Mouse (Mus musculus) left cerebral cortex, postnatal 4 days (tissue): ENCODE measurements around the gene Mgst3. TPM values are rescaled to one million over a fixed set of nuclear protein-coding genes. Genes with fewer than 3 reads are reported as not detected.

ENCODE experiments used
- DNase-seq: peaks from one replicate; pipeline ENCODE4 v3.0.0-alpha.2; 2022
- intact Hi-C: fragments of 180-260 bp; cut with DNase I; formaldehyde crosslinking; loops from one replicate; pipeline ENCODE4 v1.15.1; 2025
- total RNA-seq, 2 experiments: library from RNA; stranded (reverse); gene quantifications; 2 replicates each; pipeline ENCODE4 v1.2.3; 2021

Mgst3 gene
- total RNA-seq, 2 experiments from 2014 or later, result 119 to 121 TPM

DNA sequence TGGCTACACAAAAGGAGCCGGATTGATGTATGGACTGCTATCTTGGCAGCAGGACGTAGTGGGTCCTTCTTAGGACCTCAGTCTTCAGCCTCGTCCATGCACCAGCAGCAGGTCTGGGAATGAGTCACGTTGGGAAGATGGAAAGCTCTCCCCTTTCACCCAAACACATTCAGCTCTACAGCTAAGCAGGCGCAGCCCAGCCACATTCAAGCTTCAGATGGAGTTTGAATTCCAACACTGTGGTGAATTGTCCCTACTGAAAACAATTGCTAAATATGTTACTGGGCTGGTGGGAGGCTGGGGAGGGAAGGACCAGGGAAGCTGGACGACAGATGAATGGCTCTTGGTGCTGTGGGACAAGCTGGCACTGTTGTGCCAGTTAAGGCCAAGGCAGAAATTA, 5.1 kb downstream of the Mgst3 start:
- no peak for DNase-seq
- intact Hi-C loops, result no loop called here

- intact Hi-C loops, result no loop called here
- no peak for DNase-seq
Measured at GRCm38 (mm10) chr1:167387796-167388195, 5.8 kb downstream of the Mgst3 start.

- DNase-seq, result no peak
- intact Hi-C loops, result no loop called here
Measured at GRCm38 (mm10) chr1:167387310-167387709, 6.3 kb downstream of the Mgst3 start.

GRCm38 (mm10) chr1:167386466-167386865, 7.2 kb downstream of the Mgst3 start:
- no peak for DNase-seq
- intact Hi-C loops, result no loop called here

DNA sequence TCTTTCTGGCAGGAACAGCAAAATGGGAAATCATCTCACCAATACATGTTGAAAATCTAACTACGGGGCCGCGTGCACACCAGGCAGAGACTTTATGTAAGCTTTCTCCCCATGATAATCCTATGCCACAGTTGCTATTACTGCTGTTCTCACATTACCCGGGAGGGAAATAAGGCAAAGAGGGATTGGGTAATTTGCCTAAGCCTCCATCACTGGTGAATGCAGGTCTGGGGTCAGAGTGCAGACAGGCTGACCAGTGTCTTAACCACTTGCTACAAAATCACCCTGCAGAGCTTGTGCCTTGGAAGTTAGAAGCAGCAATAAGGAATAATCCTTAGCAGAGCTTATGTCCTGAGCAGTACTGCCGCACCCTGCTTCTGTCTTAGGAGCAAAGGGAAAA, 8.0 kb downstream of the Mgst3 start:
- intact Hi-C loops, result no loop called here
- DNase-seq, result no peak

DNA sequence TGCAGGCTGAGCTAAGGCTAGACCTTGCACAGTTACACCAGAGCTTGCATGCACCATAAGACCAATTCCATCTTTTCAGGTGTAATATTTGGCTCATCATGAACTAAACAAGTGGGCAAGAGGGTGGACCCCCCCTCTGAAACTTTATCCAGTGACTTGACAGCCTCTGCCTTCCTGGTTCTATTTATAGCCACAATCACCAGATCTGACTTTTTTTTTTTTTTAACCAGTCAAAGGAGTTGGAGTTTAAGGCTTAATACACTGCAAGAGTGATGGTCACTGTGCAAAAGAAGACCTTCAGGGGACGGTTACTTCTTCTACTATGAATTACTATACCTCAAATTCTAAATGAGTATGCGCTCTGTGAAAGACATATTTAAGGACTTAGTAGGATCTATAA, 8.4 kb downstream of the Mgst3 start:
- intact Hi-C loops, result no loop called here
- DNase-seq, result no peak

- DNase-seq, result no peak
- intact Hi-C loops, result no loop called here
Measured at GRCm38 (mm10) chr1:167384156-167384555, 9.5 kb downstream of the Mgst3 start.

DNA sequence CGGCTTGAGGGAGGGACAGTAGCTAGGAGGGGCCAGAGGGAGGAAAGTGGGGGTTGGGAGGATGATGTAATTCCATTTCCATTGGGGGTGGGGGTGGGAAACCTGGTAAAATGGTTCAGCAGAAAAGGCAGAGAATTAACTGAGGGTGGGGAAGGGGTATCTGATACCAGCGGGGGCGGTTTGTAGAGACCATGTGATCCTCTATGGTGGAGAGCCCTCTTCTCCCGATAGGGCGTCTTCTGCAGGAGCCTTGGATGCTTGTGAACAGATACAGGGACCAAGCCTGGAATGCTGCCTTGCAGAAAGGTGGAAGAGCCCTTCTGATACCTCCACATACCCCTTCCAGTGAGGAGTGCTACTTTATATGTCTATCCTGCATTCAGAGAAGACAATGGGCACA, 10.5 kb downstream of the Mgst3 start:
- intact Hi-C loops, result no loop called here
- DNase-seq, result no peak

- intact Hi-C loops, result no loop called here
- no peak for DNase-seq
Measured at GRCm38 (mm10) chr1:167382763-167383162, 10.9 kb downstream of the Mgst3 start.

DNA sequence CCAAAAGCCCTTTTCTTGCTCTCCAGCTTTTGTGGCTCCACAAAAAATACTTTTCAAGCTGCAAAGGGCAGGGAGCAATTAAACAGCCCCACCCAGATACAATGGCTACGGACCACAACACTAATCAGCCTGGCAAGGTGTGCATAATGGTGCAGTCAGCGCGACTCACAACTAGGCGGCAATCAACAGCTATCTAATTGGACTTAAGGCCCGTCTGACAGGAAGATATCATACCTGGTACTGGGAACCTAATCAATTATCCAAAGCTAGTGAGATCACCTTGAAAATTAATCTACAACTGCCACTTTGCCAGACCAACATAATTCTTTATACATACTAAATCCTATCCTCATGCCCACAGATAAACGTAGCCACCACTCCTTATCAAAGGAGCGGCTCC, 11.3 kb downstream of the Mgst3 start:
- DNase-seq, result no peak
- intact Hi-C loops, result no loop called here

DNA sequence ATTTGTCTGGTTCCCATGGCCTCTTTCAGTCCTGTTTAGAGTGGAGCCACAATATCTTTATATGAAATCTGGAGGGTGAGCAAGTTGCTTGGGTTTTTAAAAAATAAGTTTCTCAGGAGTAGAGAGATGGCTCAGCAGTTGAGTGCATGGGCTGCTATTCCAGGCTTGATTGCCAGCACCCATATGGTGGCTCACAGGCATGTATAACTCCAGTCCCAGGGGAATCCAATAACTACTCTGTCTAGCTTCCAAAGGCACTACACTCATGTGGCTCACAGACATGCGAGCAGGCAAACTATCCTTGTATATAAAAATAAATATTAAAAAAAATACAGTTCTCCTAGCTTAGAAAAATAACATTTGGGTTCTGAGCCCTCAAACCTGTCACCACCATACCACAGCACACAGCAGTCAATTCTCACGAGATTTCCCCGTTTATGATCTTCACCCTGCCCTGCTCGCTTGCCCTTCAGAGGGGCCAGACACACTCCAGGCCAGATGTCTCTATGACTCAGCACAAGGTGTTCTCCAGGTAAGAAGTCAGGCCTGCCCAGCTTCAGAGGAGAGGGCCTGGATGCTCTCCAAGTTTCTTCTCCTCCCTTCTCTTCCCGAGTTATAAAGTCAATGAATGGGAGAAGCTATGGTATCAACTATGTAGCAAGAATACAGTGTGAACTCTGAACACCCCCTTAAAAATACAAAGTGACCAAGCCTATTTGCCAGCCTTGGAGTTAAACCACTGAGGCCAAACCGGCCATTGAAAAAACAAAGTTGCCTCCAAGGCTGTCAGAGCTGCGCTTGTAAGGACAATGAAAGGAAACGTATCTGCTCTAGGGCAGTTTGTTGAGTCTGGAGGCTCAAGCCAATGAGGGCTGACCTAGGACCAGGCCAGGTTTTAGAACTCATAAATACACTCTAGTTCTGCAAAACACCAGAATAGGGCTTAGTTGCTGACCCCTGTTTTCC, 12.3 kb downstream of the Mgst3 start:
- no peak for DNase-seq
- intact Hi-C loops, result no loop called here

DNA sequence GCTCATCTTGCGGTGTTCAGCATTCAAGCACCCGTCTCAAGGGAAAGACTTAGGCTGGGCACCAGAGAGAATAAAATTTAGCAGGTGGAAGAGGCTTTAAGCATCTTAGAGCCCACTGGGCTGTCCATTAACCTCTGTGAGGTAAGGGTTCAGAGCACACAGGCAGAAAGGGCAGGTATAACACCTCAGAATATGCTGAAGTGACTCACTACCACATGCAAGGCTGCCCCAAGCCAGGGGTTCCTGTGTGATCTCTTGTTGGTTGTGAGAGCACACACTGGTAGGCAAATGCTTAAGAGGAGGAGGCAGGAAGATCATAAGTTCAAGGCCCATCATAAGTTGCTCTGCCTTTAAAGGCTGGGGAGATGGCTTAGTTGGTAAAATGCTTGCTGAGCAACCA, 13.4 kb downstream of the Mgst3 start:
- DNase-seq, result no peak
- intact Hi-C loops, result no loop called here

- no peak for DNase-seq
Measured at GRCm38 (mm10) chr1:167379751-167380150, 13.9 kb downstream of the Mgst3 start.

DNA sequence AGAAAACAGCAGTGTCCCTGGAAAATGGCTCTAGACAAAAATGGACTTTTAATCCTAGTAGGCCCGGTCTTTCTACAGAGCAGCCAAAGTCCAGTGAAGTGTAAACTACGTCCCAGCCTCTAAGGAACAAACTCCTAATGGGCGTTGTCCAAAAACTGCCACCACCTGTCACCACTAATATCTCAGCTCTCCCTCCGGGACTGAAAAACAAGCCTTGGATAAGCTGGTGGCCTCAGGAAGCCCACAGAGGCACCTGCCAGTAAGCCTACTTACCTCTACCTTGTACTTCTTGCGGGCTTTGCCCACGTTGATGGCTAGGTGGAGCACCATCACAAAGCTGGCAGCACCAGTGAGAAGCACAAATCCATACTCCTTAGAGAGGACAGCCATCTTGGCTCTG, 15.6 kb downstream of the Mgst3 start:
- DNase-seq, result no peak
- intact Hi-C loops, result no loop called here

More at GRCm38 (mm10) chr1:167379751-167380150, 13.9 kb downstream of the Mgst3 start:
- intact Hi-C loops, result no loop called here

DNA sequence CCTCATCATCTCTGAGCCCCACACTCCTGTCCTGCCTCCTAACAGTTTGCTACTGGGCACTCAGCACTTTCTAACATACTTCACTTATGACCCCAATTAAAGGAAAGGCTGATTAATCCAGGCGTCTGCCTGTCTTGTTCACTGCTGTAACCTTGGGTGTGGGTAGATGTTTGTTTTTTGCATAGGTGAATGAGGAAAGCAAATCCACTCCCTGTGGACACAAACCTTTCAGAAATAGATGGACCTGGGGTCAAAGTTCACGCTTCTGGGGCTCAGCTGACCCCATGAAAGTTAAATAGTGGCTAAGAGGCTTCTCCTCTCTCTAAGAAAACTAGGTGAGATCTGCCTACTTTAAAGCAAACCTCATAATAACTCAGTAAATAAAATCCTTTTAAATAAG, 18.7 kb downstream of the Mgst3 start:
- intact Hi-C loops, result no loop called here
- no peak for DNase-seq

GRCm38 (mm10) chr1:167374003-167374784, 19.4 kb downstream of the Mgst3 start:
- DNase-seq, result no peak
- intact Hi-C loops, result no loop called here

DNA sequence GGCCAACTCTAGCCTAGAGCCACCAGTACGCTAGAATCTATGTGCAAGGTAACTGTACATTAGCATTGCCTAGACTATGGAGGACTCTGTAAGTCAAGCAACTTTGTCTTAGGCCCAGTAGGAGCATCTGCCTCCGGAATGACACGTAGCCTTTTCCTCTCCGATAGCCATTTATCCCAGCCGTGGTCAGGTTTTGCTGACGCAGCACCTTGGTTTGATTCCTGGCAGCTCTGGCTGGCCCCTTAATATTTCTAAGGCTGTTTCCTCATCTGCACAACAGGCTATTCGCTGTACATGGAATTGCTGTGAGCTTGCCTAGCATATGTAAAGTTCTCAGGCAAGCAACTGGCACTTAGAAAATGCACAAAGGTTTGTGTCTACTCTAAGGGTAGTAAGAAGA, 20.9 kb downstream of the Mgst3 start:
- intact Hi-C loops, result no loop called here

GRCm38 (mm10) chr1:167369905-167370304, 23.7 kb downstream of the Mgst3 start:
- intact Hi-C loops, result no loop called here
- DNase-seq, result peak; percentile 86

More for the DNA sequence above, 20.9 kb downstream of the Mgst3 start:
- no peak for DNase-seq

GRCm38 (mm10) chr1:167368513-167368912, 25.1 kb downstream of the Mgst3 start:
- intact Hi-C loops, result no loop called here
- no peak for DNase-seq

- intact Hi-C loops, result no loop called here
Measured at GRCm38 (mm10) chr1:167368018-167368417, 25.6 kb downstream of the Mgst3 start.

GRCm38 (mm10) chr1:167366621-167367020, 27.0 kb downstream of the Mgst3 start:
- intact Hi-C loops, result no loop called here
- no peak for DNase-seq

More at GRCm38 (mm10) chr1:167368018-167368417, 25.6 kb downstream of the Mgst3 start:
- DNase-seq, result no peak

- intact Hi-C loops, result no loop called here
Measured at GRCm38 (mm10) chr1:167365808-167366207, 27.8 kb downstream of the Mgst3 start.

More at GRCm38 (mm10) chr1:167365808-167366207, 27.8 kb downstream of the Mgst3 start:
- DNase-seq, result no peak
